Comparison of ENCODE assay signal across 8 mouse cellular contexts in the genomic region with DNA sequence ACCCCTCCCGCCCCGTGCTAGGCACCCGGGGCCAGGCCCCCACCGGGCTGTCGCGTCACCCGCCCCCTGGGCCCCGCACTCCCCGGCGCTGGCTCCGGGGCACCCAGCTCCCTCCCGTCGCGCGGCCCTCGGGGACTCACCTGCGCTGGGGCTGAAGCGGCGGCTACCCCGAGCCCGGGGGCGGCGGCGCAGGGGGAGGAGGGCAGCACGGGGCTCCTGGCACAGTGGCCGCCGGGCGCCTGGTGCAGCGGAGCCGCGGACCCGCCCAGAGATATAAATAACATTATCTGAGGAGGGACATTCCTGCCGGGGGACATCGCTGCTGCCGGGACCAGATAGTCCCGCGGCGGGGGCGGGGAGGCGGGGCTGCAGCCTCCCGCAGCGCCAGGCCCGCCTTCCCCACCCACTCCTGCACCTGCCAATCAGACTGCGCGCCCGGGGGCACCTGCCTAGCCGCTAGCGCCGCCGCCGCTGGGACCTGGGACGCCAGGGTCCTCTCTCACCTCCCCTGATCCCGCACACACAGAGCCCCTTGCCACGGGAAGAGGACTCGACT. TPM values are rescaled to one million over a fixed set of nuclear protein-coding genes. Genes with fewer than 3 reads are reported as not detected.
DNase-seq lines count a peak whose midpoint lies in the region; ATAC-seq and TF ChIP-seq lines count a peak whose summit lies in the region.

No protein-coding gene starts in this region.

- WGBS in forebrain, embryonic 10.5 days = under 1% methylated on average over 55 of the region's 55 CpGs
- WGBS in heart, embryonic 15.5 days = under 1% methylated on average over 55 of the region's 55 CpGs
- under 1% methylated on average over 54 of the region's 55 CpGs for WGBS in liver, embryonic 15.5 days (ENCODE audit: insufficient replicate concordance)
- under 1% methylated on average over 55 of the region's 55 CpGs for WGBS in stomach, embryonic 15.5 days

- TF ChIP-seq POLR2A in brain, embryonic 14.5 days (IDR thresholded peaks at IDR 0.05; ENCODE audit: borderline replicate concordance, extremely low read depth, insufficient read depth, insufficient read length, poor library complexity, severe bottlenecking) = no peak

- H3K9me3 ChIP-seq in forebrain, embryonic 10.5 days = no peaks in the 10 kb centered on the region
- no peaks in the 10 kb centered on the region for H3K9me3 ChIP-seq in heart, embryonic 15.5 days (replicated peaks)
- no peaks in the 10 kb centered on the region for H3K9me3 ChIP-seq in liver, embryonic 15.5 days (replicated peaks)
- no peaks in the 10 kb centered on the region for H3K9me3 ChIP-seq in stomach, embryonic 15.5 days

- peak overlapping the region; percentile 84 for H3K27ac ChIP-seq in forebrain, embryonic 10.5 days
- H3K27ac ChIP-seq in heart, embryonic 15.5 days = peak overlapping the region; percentile 96
- peak overlapping the region; percentile 98 for H3K27ac ChIP-seq in liver, embryonic 15.5 days (replicated peaks)
- no peak overlapping the region for H3K27ac ChIP-seq in stomach, embryonic 15.5 days

- ATAC-seq in heart, embryonic 15.5 days (replicated peaks; ENCODE audit: insufficient number of reproducible peaks, insufficient read depth, low FRiP score, low read depth) = peak; percentile 90
- peak; percentile 92 for ATAC-seq in liver, embryonic 15.5 days (ENCODE audit: insufficient read depth)
- ATAC-seq in stomach, embryonic 15.5 days (ENCODE audit: insufficient read depth, low FRiP score, low read depth) = peak; percentile 95

- H3K4me2 ChIP-seq in heart, embryonic 15.5 days = peak overlapping the region; percentile 97
- H3K4me2 ChIP-seq in liver, embryonic 15.5 days = peak overlapping the region; percentile 95
- H3K4me2 ChIP-seq in stomach, embryonic 15.5 days = peak overlapping the region; percentile 100

- peak; percentile 38 to 63 for DNase-seq in CD8-positive naive resting alpha-beta T cell, adult 2 months (ENCODE audit: low read depth in 2 of 2, low spot score in 2 of 2)
- peak; percentile 71 for DNase-seq in brain, embryonic 14.5 days (ENCODE audit: low read depth)
- no peak for DNase-seq in forebrain, embryonic 10.5 days (ENCODE audit: extremely low spot score, low spot score)
- peak; percentile 72 for DNase-seq in kidney, postnatal 10 days
- DNase-seq in neural tube, embryonic 10.5 days (ENCODE audit: extremely low spot score, low spot score) = peak; percentile 68

- H3K4me1 ChIP-seq in forebrain, embryonic 10.5 days = peaks cover 29% of the 10 kb centered on the region
- peaks cover 28% of the 10 kb centered on the region for H3K4me1 ChIP-seq in heart, embryonic 15.5 days (replicated peaks)
- peaks cover 69% of the 10 kb centered on the region for H3K4me1 ChIP-seq in liver, embryonic 15.5 days (replicated peaks)
- H3K4me1 ChIP-seq in stomach, embryonic 15.5 days = peaks cover 9% of the 10 kb centered on the region

- no peak for TF ChIP-seq CTCF in brain, embryonic 14.5 days (IDR thresholded peaks at IDR 0.05; ENCODE audit: borderline replicate concordance, extremely low read depth, insufficient read depth, insufficient read length)

- H3K36me3 ChIP-seq in forebrain, embryonic 10.5 days (replicated peaks) = no peaks in the 10 kb centered on the region
- no peaks in the 10 kb centered on the region for H3K36me3 ChIP-seq in heart, embryonic 15.5 days
- peaks cover 24% of the 10 kb centered on the region for H3K36me3 ChIP-seq in liver, embryonic 15.5 days (replicated peaks)
- H3K36me3 ChIP-seq in stomach, embryonic 15.5 days = no peaks in the 10 kb centered on the region

- H3K27me3 ChIP-seq in forebrain, embryonic 10.5 days (ENCODE audit: poor library complexity, severe bottlenecking) = peaks cover 95% of the 10 kb centered on the region
- H3K27me3 ChIP-seq in heart, embryonic 15.5 days = peaks cover 33% of the 10 kb centered on the region
- peaks cover 60% of the 10 kb centered on the region for H3K27me3 ChIP-seq in liver, embryonic 15.5 days
- H3K27me3 ChIP-seq in stomach, embryonic 15.5 days (replicated peaks) = peaks cover 49% of the 10 kb centered on the region

- peak overlapping the region; percentile 84 for H3K4me3 ChIP-seq in forebrain, embryonic 10.5 days
- peak overlapping the region; percentile 83 for H3K4me3 ChIP-seq in heart, embryonic 15.5 days
- H3K4me3 ChIP-seq in liver, embryonic 15.5 days (replicated peaks) = peak overlapping the region; percentile 82
- peak overlapping the region; percentile 63 for H3K4me3 ChIP-seq in stomach, embryonic 15.5 days (replicated peaks)

- H3K9ac ChIP-seq in heart, embryonic 15.5 days = peak overlapping the region; percentile 79
- H3K9ac ChIP-seq in liver, embryonic 15.5 days = peak overlapping the region; percentile 100
- peak overlapping the region; percentile 41 for H3K9ac ChIP-seq in stomach, embryonic 15.5 days

RNA-seq across cellular contexts. Expression of a gene that starts 0.5 kb away (rescaled TPM):
- 1.8 and 8.4 TPM in 2 replicates for polyA plus RNA-seq in brain, embryonic 14.5 days (2012; rRNA removed)
- 3.5 and 5.4 TPM in 2 replicates for polyA plus RNA-seq in forebrain, embryonic 10.5 days (2016; fragmentation: Nextera tagmentation; extraction: Ambion mirVana)
- 5.7 and 6.6 TPM in 2 replicates for polyA plus RNA-seq in heart, embryonic 15.5 days (2015; fragmentation: Nextera tagmentation; extraction: Ambion mirVana)
- 58.9 and 69.2 TPM in 2 replicates for polyA plus RNA-seq in liver, embryonic 15.5 days (2015; fragmentation: Nextera tagmentation; extraction: Ambion mirVana)
- polyA plus RNA-seq in stomach, embryonic 15.5 days (2015; fragmentation: Nextera tagmentation; extraction: Ambion mirVana) = 2.8 and 5.0 TPM in 2 replicates

RNA-seq across cellular contexts. Expression of a gene that starts 55.5 kb away (rescaled TPM):
- 61.9 and 63.6 TPM in 2 replicates for polyA plus RNA-seq in brain, embryonic 14.5 days (2012; rRNA removed)
- 115 and 125 TPM in 2 replicates for polyA plus RNA-seq in forebrain, embryonic 10.5 days (2016; fragmentation: Nextera tagmentation; extraction: Ambion mirVana)
- polyA plus RNA-seq in heart, embryonic 15.5 days (2015; fragmentation: Nextera tagmentation; extraction: Ambion mirVana) = 173 and 183 TPM in 2 replicates
- 76.7 and 80.3 TPM in 2 replicates for polyA plus RNA-seq in liver, embryonic 15.5 days (2015; fragmentation: Nextera tagmentation; extraction: Ambion mirVana)
- 145 and 147 TPM in 2 replicates for polyA plus RNA-seq in stomach, embryonic 15.5 days (2015; fragmentation: Nextera tagmentation; extraction: Ambion mirVana)

RNA-seq across cellular contexts. Expression of a gene that starts 55.5 kb away (rescaled TPM):
- polyA plus RNA-seq in brain, embryonic 14.5 days (2012; rRNA removed) = 40.0 and 41.1 TPM in 2 replicates
- polyA plus RNA-seq in forebrain, embryonic 10.5 days (2016; fragmentation: Nextera tagmentation; extraction: Ambion mirVana) = 44.7 and 45.1 TPM in 2 replicates
- polyA plus RNA-seq in heart, embryonic 15.5 days (2015; fragmentation: Nextera tagmentation; extraction: Ambion mirVana) = 20.8 and 27.0 TPM in 2 replicates
- polyA plus RNA-seq in liver, embryonic 15.5 days (2015; fragmentation: Nextera tagmentation; extraction: Ambion mirVana) = 25.2 and 25.3 TPM in 2 replicates
- 33.7 and 35.7 TPM in 2 replicates for polyA plus RNA-seq in stomach, embryonic 15.5 days (2015; fragmentation: Nextera tagmentation; extraction: Ambion mirVana)

Comparison
In these comparisons a context has a peak if more than half of its experiments do, and no peak if none do; other contexts are left out.
1. H3K9ac ChIP-seq: peak in every context shown above with its lines; median percentile 100 in liver, embryonic 15.5 days; 79 in heart, embryonic 15.5 days; 41 in stomach, embryonic 15.5 days.